Mouse (Mus musculus) heart, adult 2 months (tissue): ENCODE results near the gene Cdc34b.

Source experiments
- CTCF ChIP-seq: fragments of 200-600 bp; IDR thresholded peaks from 2 replicates; pipeline ENCODE4 v1.8.1; 2022; ENCODE audit warnings: antibody characterized with exemption, mild to moderate bottlenecking, moderate library complexity
- EP300 ChIP-seq: fragments of 200-500 bp; IDR thresholded peaks from 2 replicates; pipeline ENCODE4 v1.6.1; 2011; ENCODE audit warnings: low read depth, low read length, control low read depth; ENCODE audit not compliant: insufficient read depth
- POLR2A ChIP-seq: fragments of 200-500 bp; IDR thresholded peaks from 2 replicates; pipeline ENCODE4 v1.6.1; 2011; ENCODE audit warnings: mild to moderate bottlenecking, low read depth, low read length, control low read depth; ENCODE audit not compliant: insufficient read depth

GRCm38 (mm10) chr11:94704472-94704871 lies 37.1 kb upstream of the Cdc34b start, which contains the start of gene Gm11541:
- TF ChIP-seq EP300 (no peak), POLR2A (no peak), CTCF (no peak)
